Mouse (Mus musculus): ENCODE data around the gene Slc35a1. TPM values are rescaled to one million over a fixed set of nuclear protein-coding genes. Genes with fewer than 3 reads are reported as not detected.

Slc35a1 gene
- polyA plus RNA-seq (2015; fragmentation: Nextera tagmentation; extraction: Ambion mirVana), result 22.0 and 22.7 TPM in 2 replicates

GRCm38 (mm10) chr4:34686874-34687567 lies at the start of gene Slc35a1:
Gene Slc35a1, minus strand, starts transcription at chr4:34687438.

DNA sequence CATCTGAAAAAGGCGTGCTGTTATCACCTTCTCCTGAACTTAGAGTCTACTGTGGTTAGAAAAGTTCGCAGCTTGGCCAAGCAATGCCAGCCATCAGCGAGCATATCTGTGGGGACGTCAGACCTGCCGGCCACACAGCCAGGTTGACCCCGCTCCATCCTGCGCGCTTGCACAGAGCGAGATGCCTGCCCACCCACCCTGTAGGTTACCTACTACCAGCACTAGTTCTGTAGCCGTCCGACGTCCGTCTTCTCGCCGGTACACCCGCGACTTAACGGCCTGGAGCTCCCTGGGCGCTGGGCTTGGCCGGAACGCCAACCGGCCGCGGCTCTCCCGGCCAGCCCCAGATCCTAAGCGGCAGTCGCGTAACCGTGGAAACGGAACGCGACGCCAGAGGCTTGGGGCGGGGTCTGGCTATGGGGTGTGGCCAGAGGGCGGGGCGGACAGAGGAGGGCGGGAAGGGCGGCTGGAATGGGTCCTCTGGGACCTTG lies 42.7 kb upstream of the Slc35a1 start, which contains the start of gene Cfap206:
Gene Cfap206, minus strand, starts transcription at position 356 of the 491 bp plus-strand sequence.

DNA sequence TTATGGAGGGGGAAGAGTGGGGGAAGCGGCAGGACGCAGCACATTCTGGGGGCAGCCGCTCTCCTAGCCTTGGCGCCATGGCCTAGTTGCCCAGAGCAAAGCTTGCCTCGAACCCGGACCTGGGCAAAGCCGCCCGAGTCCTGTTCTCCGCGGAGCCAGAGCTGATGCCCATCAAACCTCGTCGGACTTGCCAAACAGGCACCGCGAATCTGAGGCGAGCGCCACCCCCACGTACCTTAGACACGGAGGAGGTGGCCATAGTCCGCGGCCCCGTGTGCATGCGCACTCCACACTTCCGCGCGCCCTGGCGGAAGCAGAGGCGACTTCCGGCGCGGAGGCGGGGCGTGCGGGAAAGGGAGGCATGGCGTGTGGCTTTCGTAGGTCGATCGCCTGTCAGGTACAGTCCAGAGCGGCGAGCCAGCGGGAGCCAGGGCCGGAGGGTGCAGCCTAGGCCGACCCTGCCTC lies 72.6 kb downstream of the Slc35a1 start, which contains the start of the genes Orc3 and Rars2:
Gene Orc3, minus strand, starts transcription at position 315 of the 465 bp plus-strand sequence.
Gene Rars2, plus strand, starts transcription at position 328 of the 465 bp plus-strand sequence.

Other genes with a start within 250 kb of the Slc35a1 start
- 36.7 and 37.1 TPM in 2 replicates for gene Akirin2, start 136.5 kb downstream of the Slc35a1 start, polyA plus RNA-seq (2015; fragmentation: Nextera tagmentation; extraction: Ambion mirVana)
- 42.0 and 46.9 TPM in 2 replicates for gene Orc3, start 72.5 kb downstream of the Slc35a1 start, polyA plus RNA-seq (2015; fragmentation: Nextera tagmentation; extraction: Ambion mirVana)
- gene Rars2, start 72.5 kb downstream of the Slc35a1 start, polyA plus RNA-seq (2015; fragmentation: Nextera tagmentation; extraction: Ambion mirVana), result 33.5 and 35.2 TPM in 2 replicates
- not detected in 2 replicates for gene Cfap206, start 42.8 kb upstream of the Slc35a1 start, polyA plus RNA-seq (2015; fragmentation: Nextera tagmentation; extraction: Ambion mirVana)
- gene Gm136, start 68.8 kb upstream of the Slc35a1 start, polyA plus RNA-seq (2015; fragmentation: Nextera tagmentation; extraction: Ambion mirVana), result not detected in 2 replicates
- 54.2 and 54.6 TPM in 2 replicates for gene Smim8, start 91.0 kb upstream of the Slc35a1 start, polyA plus RNA-seq (2015; fragmentation: Nextera tagmentation; extraction: Ambion mirVana)
- 6.1 and 7.2 TPM in 2 replicates for gene Zfp292, start 195.5 kb upstream of the Slc35a1 start, polyA plus RNA-seq (2015; fragmentation: Nextera tagmentation; extraction: Ambion mirVana)
- not detected in 2 replicates for gene Cga, start 206.3 kb upstream of the Slc35a1 start, polyA plus RNA-seq (2015; fragmentation: Nextera tagmentation; extraction: Ambion mirVana)